Mouse (Mus musculus) liver (tissue): ENCODE measurements around the gene Gm37240.
"Not testable (repeated sequence)": the region's sequence is repeated elsewhere in the genome, so short reads cannot be mapped to it uniquely, and the experiment has no call there.

Experiments used
- DNase-seq: peaks from one replicate; pipeline ENCODE4 v3.0.0-alpha.2; 2020; ENCODE audit warnings: mixed read lengths

The Gm37240 gene

GRCm38 (mm10) chr3:84686799-84687487, 1200.4 kb downstream of the Gm37240 start:
- DNase-seq: no peak

- DNase-seq: no peak
Measured at GRCm38 (mm10) chr3:84686294-84686672, 1201.0 kb downstream of the Gm37240 start.

GRCm38 (mm10) chr3:84685662-84686293, 1201.5 kb downstream of the Gm37240 start:
- no peak for DNase-seq

GRCm38 (mm10) chr3:84683788-84684187, 1203.5 kb downstream of the Gm37240 start:
- DNase-seq: no peak

GRCm38 (mm10) chr3:84681699-84682098, 1205.6 kb downstream of the Gm37240 start:
- DNase-seq: no peak

- DNase-seq: no peak
Measured at GRCm38 (mm10) chr3:84680062-84680461, 1207.3 kb downstream of the Gm37240 start.

- no peak for DNase-seq
Measured at GRCm38 (mm10) chr3:84679542-84679941, 1207.8 kb downstream of the Gm37240 start.

GRCm38 (mm10) chr3:84678891-84679290, 1208.4 kb downstream of the Gm37240 start:
- no peak for DNase-seq

- DNase-seq: no peak
Measured at GRCm38 (mm10) chr3:84675710-84676109, 1211.6 kb downstream of the Gm37240 start.

GRCm38 (mm10) chr3:84673552-84673951, 1213.8 kb downstream of the Gm37240 start:
- DNase-seq: no peak

GRCm38 (mm10) chr3:84672136-84672535, 1215.2 kb downstream of the Gm37240 start:
- no peak for DNase-seq

- DNase-seq: no peak
Measured at GRCm38 (mm10) chr3:84668957-84669356, 1218.4 kb downstream of the Gm37240 start.

GRCm38 (mm10) chr3:84665255-84666073, 1221.9 kb downstream of the Gm37240 start:
- no peak for DNase-seq

- DNase-seq: no peak
Measured at GRCm38 (mm10) chr3:84664686-84665085, 1222.6 kb downstream of the Gm37240 start.

GRCm38 (mm10) chr3:84663858-84664257, 1223.5 kb downstream of the Gm37240 start:
- no peak for DNase-seq

- DNase-seq: no peak
Measured at GRCm38 (mm10) chr3:84663079-84663478, 1224.2 kb downstream of the Gm37240 start.

GRCm38 (mm10) chr3:84660380-84660779, 1226.9 kb downstream of the Gm37240 start:
- DNase-seq: no peak

GRCm38 (mm10) chr3:84658872-84659271, 1228.4 kb downstream of the Gm37240 start:
- no peak for DNase-seq

GRCm38 (mm10) chr3:84658017-84658416, 1229.3 kb downstream of the Gm37240 start:
- DNase-seq: no peak

- no peak for DNase-seq
Measured at GRCm38 (mm10) chr3:84657240-84657639, 1230.1 kb downstream of the Gm37240 start.

GRCm38 (mm10) chr3:84655785-84656150, 1231.5 kb downstream of the Gm37240 start:
- not testable (repeated sequence) for DNase-seq

- no peak for DNase-seq
Measured at GRCm38 (mm10) chr3:84654900-84655784, 1232.2 kb downstream of the Gm37240 start.
